ENCODE assay signal across 8 mouse cellular contexts in genomic region chr5:41844147-41844529, GRCm38 (mm10). TPM values are rescaled to one million over a fixed set of nuclear protein-coding genes. Genes with fewer than 3 reads are reported as not detected.
DNase-seq lines count a peak whose midpoint lies in the region; ATAC-seq and TF ChIP-seq lines count a peak whose summit lies in the region.

Gene Bod1l, minus strand, starts transcription at chr5:41844315.

- TF ChIP-seq EP300 in CH12.LX (IDR thresholded peaks at IDR 0.05; ENCODE audit: low read length) = no peak

- peak; percentile 90 for DNase-seq in CH12.LX (ENCODE audit: extremely low read depth)
- DNase-seq in c-Kit-positive CD71-positive TER-119-negative erythroid progenitor cells, embryonic 14.5 days (ENCODE audit: low read depth) = peak; percentile 85
- peak; percentile 97 for DNase-seq in forebrain, embryonic 11.5 days (ENCODE audit: low spot score)
- DNase-seq in kidney, postnatal 36 days = peak; percentile 98 to 99
- DNase-seq in telencephalon, adult 2 months (ENCODE audit: low read depth, low spot score) = peak; percentile 98

- dilution Hi-C loops in CH12.LX (cut with MboI; ENCODE audit: extremely low pct_ligation_motif_present, extremely low pct_unique_long_range_greater_than_20kb, low sequenced_read_pairs) = no loop called here

- H3K9me3 ChIP-seq in CH12.LX (replicated peaks; ENCODE audit: low read length) = no peaks in the 10 kb centered on the region
- H3K9me3 ChIP-seq in forebrain, embryonic 11.5 days (ENCODE audit: control insufficient read depth, low read length) = no peaks in the 10 kb centered on the region
- H3K9me3 ChIP-seq in heart, embryonic 16.5 days (replicated peaks; ENCODE audit: control insufficient read depth, low read length) = no peaks in the 10 kb centered on the region
- no peaks in the 10 kb centered on the region for H3K9me3 ChIP-seq in liver, embryonic 15.5 days (replicated peaks)
- no peaks in the 10 kb centered on the region for H3K9me3 ChIP-seq in neural tube, embryonic 12.5 days

- peak within 1 kb of the TSS; percentile 55 for H3K27ac ChIP-seq in CH12.LX (ENCODE audit: insufficient read depth, low read depth)
- no peak within 1 kb of the TSS for H3K27ac ChIP-seq in forebrain, embryonic 11.5 days (ENCODE audit: low read depth, low read length)
- peak within 1 kb of the TSS; percentile 64 for H3K27ac ChIP-seq in heart, embryonic 16.5 days (ENCODE audit: low read length)
- H3K27ac ChIP-seq in liver, embryonic 15.5 days (replicated peaks) = peak within 1 kb of the TSS; percentile 81
- no peak within 1 kb of the TSS for H3K27ac ChIP-seq in neural tube, embryonic 12.5 days

- peak within 1 kb of the TSS; percentile 98 for H3K9ac ChIP-seq in CH12.LX (ENCODE audit: insufficient read depth, low read depth)
- H3K9ac ChIP-seq in forebrain, embryonic 11.5 days (ENCODE audit: low read length) = peak within 1 kb of the TSS; percentile 92
- peak within 1 kb of the TSS; percentile 94 for H3K9ac ChIP-seq in heart, embryonic 16.5 days (ENCODE audit: low read length)
- H3K9ac ChIP-seq in liver, embryonic 15.5 days = peak within 1 kb of the TSS; percentile 87
- H3K9ac ChIP-seq in neural tube, embryonic 12.5 days = peak within 1 kb of the TSS; percentile 94

- 0% methylated on average over 37 of the region's 38 CpGs for WGBS in forebrain, embryonic 11.5 days
- under 1% methylated on average over 37 of the region's 38 CpGs for WGBS in heart, embryonic 16.5 days
- under 1% methylated on average over 38 of the region's 38 CpGs for WGBS in liver, embryonic 15.5 days (ENCODE audit: insufficient replicate concordance)
- under 1% methylated on average over 36 of the region's 38 CpGs for WGBS in neural tube, embryonic 12.5 days

- in situ Hi-C loops in CH12.LX (cut with MboI; ENCODE audit: low pct_ligation_motif_present, low pct_unique_long_range_greater_than_20kb, low sequenced_read_pairs) = no loop called here

- peak in 1 of 2 experiments; percentile 78; a peak in 2 of 4 replicates for TF ChIP-seq CTCF in CH12.LX (conservative IDR thresholded peaks at IDR 0.05 in 1 of 2, IDR thresholded peaks at IDR 0.05 in 1 of 2; ENCODE audit: low read depth in 2 of 2, low read length in 2 of 2)

- peaks cover 25% of the 10 kb centered on the region for H3K79me2 ChIP-seq in CH12.LX (replicated peaks; ENCODE audit: control insufficient read depth, extremely low read depth, insufficient read depth, poor library complexity, severe bottlenecking)

- ATAC-seq in forebrain, embryonic 11.5 days (replicated peaks; ENCODE audit: low FRiP score) = peak; percentile 94
- ATAC-seq in heart, embryonic 16.5 days (replicated peaks; ENCODE audit: extremely low read depth, insufficient read depth, low FRiP score) = peak; percentile 92
- ATAC-seq in liver, embryonic 15.5 days (ENCODE audit: insufficient read depth) = peak; percentile 92
- peak; percentile 96 for ATAC-seq in neural tube, embryonic 12.5 days (ENCODE audit: low FRiP score, low read depth)

- H3K27me3 ChIP-seq in CH12.LX (replicated peaks) = no peaks in the 10 kb centered on the region
- no peaks in the 10 kb centered on the region for H3K27me3 ChIP-seq in forebrain, embryonic 11.5 days (ENCODE audit: control insufficient read depth, insufficient read depth, low read length)
- no peaks in the 10 kb centered on the region for H3K27me3 ChIP-seq in heart, embryonic 16.5 days (ENCODE audit: control insufficient read depth, insufficient read depth, low read length)
- H3K27me3 ChIP-seq in liver, embryonic 15.5 days = no peaks in the 10 kb centered on the region
- no peaks in the 10 kb centered on the region for H3K27me3 ChIP-seq in neural tube, embryonic 12.5 days (replicated peaks)

- H3K4me1 ChIP-seq in CH12.LX (ENCODE audit: control insufficient read depth in 1 of 2, insufficient read depth in 2 of 2) = peaks cover 10 to 23% of the 10 kb centered on the region in 2 experiments
- no peaks in the 10 kb centered on the region; the same call in 1 of the 2 replicates for H3K4me1 ChIP-seq in forebrain, embryonic 11.5 days (replicated peaks; ENCODE audit: control insufficient read depth, insufficient read depth, low read length)
- H3K4me1 ChIP-seq in heart, embryonic 16.5 days (ENCODE audit: control insufficient read depth, insufficient read depth, low read length) = peaks cover 18% of the 10 kb centered on the region
- peaks cover 31% of the 10 kb centered on the region for H3K4me1 ChIP-seq in liver, embryonic 15.5 days (replicated peaks)
- H3K4me1 ChIP-seq in neural tube, embryonic 12.5 days = peaks cover 16% of the 10 kb centered on the region

- H3K4me3 ChIP-seq in CH12.LX (replicated peaks in 1 of 3; ENCODE audit: low read depth in 2 of 3, low read length in 2 of 3, poor library complexity in 1 of 3) = peak within 1 kb of the TSS; percentile 95 to 100 (median 97)
- H3K4me3 ChIP-seq in forebrain, embryonic 11.5 days (ENCODE audit: low read depth, low read length) = peak within 1 kb of the TSS; percentile 95
- H3K4me3 ChIP-seq in heart, embryonic 16.5 days (ENCODE audit: low read length) = peak within 1 kb of the TSS; percentile 92
- peak within 1 kb of the TSS; percentile 73 for H3K4me3 ChIP-seq in liver, embryonic 15.5 days (replicated peaks)
- peak within 1 kb of the TSS; percentile 98 for H3K4me3 ChIP-seq in neural tube, embryonic 12.5 days

- peak; percentile 14 for TF ChIP-seq RAD21 in CH12.LX (IDR thresholded peaks at IDR 0.05; ENCODE audit: low read depth, low read length)

- TF ChIP-seq POLR2A in CH12.LX (IDR thresholded peaks at IDR 0.05; ENCODE audit: low read depth, low read length) = peak; percentile 66

- peaks cover 3 to 20% of the 10 kb centered on the region in 2 experiments for H3K36me3 ChIP-seq in CH12.LX (replicated peaks in 1 of 2; ENCODE audit: control insufficient read depth in 1 of 2, insufficient read depth in 1 of 2, low read length in 1 of 2)
- H3K36me3 ChIP-seq in forebrain, embryonic 11.5 days (ENCODE audit: control insufficient read depth, insufficient read depth, low read length) = no peaks in the 10 kb centered on the region
- no peaks in the 10 kb centered on the region for H3K36me3 ChIP-seq in heart, embryonic 16.5 days (ENCODE audit: control insufficient read depth, insufficient read depth)
- peaks cover 5% of the 10 kb centered on the region; the same call in 1 of the 2 replicates for H3K36me3 ChIP-seq in liver, embryonic 15.5 days (replicated peaks)
- peaks cover 5% of the 10 kb centered on the region; the same call in 1 of the 2 replicates for H3K36me3 ChIP-seq in neural tube, embryonic 12.5 days

- H3K4me2 ChIP-seq in CH12.LX (ENCODE audit: insufficient read depth, low read depth, poor library complexity, severe bottlenecking) = peak within 1 kb of the TSS; percentile 99
- H3K4me2 ChIP-seq in forebrain, embryonic 11.5 days (ENCODE audit: low read depth, low read length, severe bottlenecking) = peak within 1 kb of the TSS; percentile 71
- peak within 1 kb of the TSS; percentile 90 for H3K4me2 ChIP-seq in heart, embryonic 16.5 days (ENCODE audit: low read depth, low read length)
- peak within 1 kb of the TSS; percentile 84 for H3K4me2 ChIP-seq in liver, embryonic 15.5 days
- peak within 1 kb of the TSS; percentile 69 for H3K4me2 ChIP-seq in neural tube, embryonic 12.5 days (replicated peaks)

TF ChIP-seq in CH12.LX, 34 proteins besides CTCF, POLR2A, EP300 and RAD21 (continues in another document):
- TF ChIP-seq NRF1 (IDR thresholded peaks at IDR 0.05; ENCODE audit: low read depth, low read length) (peak; percentile 59), KAT2A (IDR thresholded peaks at IDR 0.05; ENCODE audit: insufficient replicate concordance, low read length) (peak; percentile 98), MXI1 (IDR thresholded peaks at IDR 0.05; ENCODE audit: low read depth, low read length) (peak; percentile 78), MAX (IDR thresholded peaks at IDR 0.05; ENCODE audit: low read length) (peak; percentile 83; the same call in 1 of the 2 replicates), E2F4 (IDR thresholded peaks at IDR 0.05; ENCODE audit: insufficient replicate concordance, low read depth, low read length) (peak; percentile 79; the same call in 1 of the 2 replicates), ELF1 (IDR thresholded peaks at IDR 0.05; ENCODE audit: low read depth, low read length) (peak; percentile 97), ZKSCAN1 (IDR thresholded peaks at IDR 0.05; ENCODE audit: borderline replicate concordance, low read depth, low read length) (no peak), NELFE (IDR thresholded peaks at IDR 0.05; ENCODE audit: low read depth, low read length) (peak; percentile 52), BHLHE40 (IDR thresholded peaks at IDR 0.05; ENCODE audit: low read depth, low read length) (peak; percentile 58), MEF2A (IDR thresholded peaks at IDR 0.05; ENCODE audit: borderline replicate concordance, low read depth, low read length) (peak; percentile 84), SIN3A (IDR thresholded peaks at IDR 0.05; ENCODE audit: low read length) (peak; percentile 99), ZMIZ1 (IDR thresholded peaks at IDR 0.05; ENCODE audit: low read depth, low read length) (0 out of 2 replicates have a peak, but pooled peaks have one; percentile 41), GABPA (IDR thresholded peaks at IDR 0.05; ENCODE audit: insufficient replicate concordance, low read depth, low read length) (peak; percentile 60; the same call in 1 of the 2 replicates), MAZ (IDR thresholded peaks at IDR 0.05; ENCODE audit: low read depth, low read length) (peak; percentile 60; the same call in 1 of the 2 replicates), HCFC1 (IDR thresholded peaks at IDR 0.05; ENCODE audit: low read depth, low read length) (peak; percentile 97), ZC3H11A (IDR thresholded peaks at IDR 0.05; ENCODE audit: low read depth, low read length) (no peak), JUN (IDR thresholded peaks at IDR 0.05; ENCODE audit: insufficient read depth, low read depth, low read length) (no peak), MAFK (IDR thresholded peaks at IDR 0.05; ENCODE audit: insufficient replicate concordance, low read length) (no peak), CHD2 (IDR thresholded peaks at IDR 0.05; ENCODE audit: low read length) (peak; percentile 91), TCF12 (IDR thresholded peaks at IDR 0.05; ENCODE audit: low read depth, low read length) (peak; percentile 87), USF1 (IDR thresholded peaks at IDR 0.05; ENCODE audit: low read depth, low read length) (no peak), UBTF (IDR thresholded peaks at IDR 0.05; ENCODE audit: low read depth, low read length) (peak; percentile 93)

RNA-seq across cellular contexts. Expression of gene Bod1l, which starts in this region (rescaled TPM):
- total RNA-seq in CH12.LX (2012; rRNA removed) (14.5 and 15.4 TPM in 2 replicates), CH12.LX (2014; rRNA removed) (8.5 and 8.9 TPM in 2 replicates)
- 15.7 and 16.5 TPM in 2 replicates for polyA plus RNA-seq in CH12.LX (2012; ENCODE audit: insufficient read length, low read depth)
- 22.8 and 24.5 TPM in 2 replicates for polyA plus RNA-seq in forebrain, embryonic 11.5 days (2014; fragmentation: Nextera tagmentation; extraction: Ambion mirVana)
- polyA plus RNA-seq in heart, embryonic 16.5 days (2015; fragmentation: Nextera tagmentation; extraction: Ambion mirVana) = 12.7 and 14.0 TPM in 2 replicates
- 8.4 and 8.7 TPM in 2 replicates for polyA plus RNA-seq in liver, embryonic 15.5 days (2015; fragmentation: Nextera tagmentation; extraction: Ambion mirVana)
- 29.4 TPM in 2 replicates for polyA plus RNA-seq in neural tube, embryonic 12.5 days (2016; fragmentation: Nextera tagmentation; extraction: Ambion mirVana)

Comparison
In these comparisons a context has a peak if more than half of its experiments do, and no peak if none do; other contexts are left out.
1. H3K27ac ChIP-seq: peak in CH12.LX (single experiment), heart, embryonic 16.5 days (single experiment) and liver, embryonic 15.5 days (single experiment); none in forebrain, embryonic 11.5 days (single experiment) and neural tube, embryonic 12.5 days (single experiment).
2. Peak in every context shown above with its lines, with median percentiles within 50 percentile points of each other: DNase-seq, H3K4me2 ChIP-seq, H3K4me3 ChIP-seq, H3K9ac ChIP-seq and ATAC-seq.